Mouse (Mus musculus): Measurements from ENCODE around the gene Olfr820. TPM values are rescaled to one million over a fixed set of nuclear protein-coding genes. Genes with fewer than 3 reads are reported as not detected.
"Not testable (repeated sequence)": the region's sequence is repeated elsewhere in the genome, so short reads cannot be mapped to it uniquely, and the experiment has no call there.

The Olfr820 gene
- total RNA-seq (2021) = not detected

GRCm38 (mm10) chr10:130012321-130012720 lies at the start of gene Olfr820:
Gene Olfr820 (plus strand): TSS chr10:130012621.
- intact Hi-C loops (cut with DNase I) = no loop called here
- no peak for DNase-seq

DNA sequence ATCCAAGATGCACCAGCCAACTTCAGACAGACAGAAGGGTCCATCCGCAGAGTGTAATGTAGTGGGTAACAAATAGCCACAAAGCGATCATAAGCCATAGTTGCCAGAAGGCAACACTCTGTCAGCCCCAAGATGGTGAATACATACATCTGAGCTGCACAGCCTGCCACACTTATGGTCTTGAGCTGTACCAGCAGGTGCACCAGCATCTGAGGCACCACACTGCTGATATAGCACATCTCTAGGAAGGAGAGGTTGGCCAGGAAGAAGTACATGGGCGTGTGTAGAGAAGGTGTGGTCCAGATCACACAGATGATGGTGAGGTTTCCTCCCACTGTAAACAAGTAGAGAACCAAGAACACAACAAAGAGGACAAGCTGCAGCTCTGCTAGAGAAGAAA lies 46.2 kb upstream of the Olfr820 start:
- intact Hi-C loops (cut with DNase I); DNase-seq: not testable (repeated sequence)

- intact Hi-C loops (cut with DNase I) = not testable (repeated sequence)
Measured at GRCm38 (mm10) chr10:129967166-129967565, 45.3 kb upstream of the Olfr820 start, which contains the start of gene Olfr819. Gene Olfr819 (minus strand): TSS chr10:129967266.

DNA sequence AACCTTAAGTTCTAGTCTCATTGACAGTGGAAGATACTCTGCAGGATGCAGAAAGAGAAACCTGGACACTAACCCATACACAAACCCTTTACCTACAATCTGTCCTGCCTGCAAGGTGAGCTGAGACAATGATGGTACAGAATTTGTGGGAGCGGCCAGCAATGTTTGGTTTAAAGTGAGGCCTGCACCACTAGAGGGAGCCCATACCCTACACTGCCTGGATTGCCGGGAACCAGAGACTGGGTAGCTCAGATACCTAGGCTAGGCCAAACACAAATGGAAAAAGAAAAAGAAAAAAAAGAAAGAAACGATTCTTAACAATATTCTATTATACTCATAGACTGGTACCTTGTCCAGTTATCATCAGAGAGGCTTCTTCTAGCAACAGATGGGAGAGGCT lies 39.4 kb upstream of the Olfr820 start:
- intact Hi-C loops (cut with DNase I); DNase-seq: not testable (repeated sequence)

More at GRCm38 (mm10) chr10:129967166-129967565, 45.3 kb upstream of the Olfr820 start, which contains the start of gene Olfr819:
- DNase-seq = not testable (repeated sequence)

DNA sequence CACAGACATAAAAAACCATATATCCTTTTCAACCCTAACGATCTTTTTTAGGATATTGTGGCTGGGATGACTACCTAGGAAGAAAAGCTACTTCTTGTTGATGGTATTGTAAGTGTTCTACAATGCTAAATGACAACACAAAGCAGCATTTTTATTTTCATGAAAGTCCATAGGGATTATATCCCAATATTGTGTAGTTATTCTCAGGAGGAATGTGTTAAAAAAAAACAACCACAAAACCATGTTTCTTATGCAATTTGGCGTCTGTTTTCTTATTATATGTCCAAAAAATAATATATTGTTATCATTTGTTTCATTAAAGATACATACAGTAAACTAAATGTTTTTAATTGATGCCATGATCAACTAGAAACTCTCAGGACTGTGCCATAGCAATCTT lies 36.4 kb upstream of the Olfr820 start, which contains the start of gene Olfr247:
Olfr247 (minus strand) TSS at position 101 of the 400 bp plus-strand sequence.
- intact Hi-C loops (cut with DNase I); DNase-seq: not testable (repeated sequence)

GRCm38 (mm10) chr10:129981867-129982266 lies 30.6 kb upstream of the Olfr820 start:
- intact Hi-C loops (cut with DNase I); DNase-seq: not testable (repeated sequence)

DNA sequence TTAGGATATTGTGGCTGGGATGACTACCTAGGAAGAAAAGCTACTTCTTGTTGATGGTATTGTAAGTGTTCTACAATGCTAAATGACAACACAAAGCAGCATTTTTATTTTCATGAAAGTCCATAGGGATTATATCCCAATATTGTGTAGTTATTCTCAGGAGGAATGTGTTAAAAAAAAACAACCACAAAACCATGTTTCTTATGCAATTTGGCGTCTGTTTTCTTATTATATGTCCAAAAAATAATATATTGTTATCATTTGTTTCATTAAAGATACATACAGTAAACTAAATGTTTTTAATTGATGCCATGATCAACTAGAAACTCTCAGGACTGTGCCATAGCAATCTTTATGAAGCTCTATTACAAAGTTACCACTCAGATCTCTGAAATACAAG lies 27.5 kb upstream of the Olfr820 start, which contains the start of gene Gm10310:
Gm10310 (minus strand) TSS at position 101 of the 400 bp plus-strand sequence.
- DNase-seq; intact Hi-C loops (cut with DNase I): not testable (repeated sequence)

DNA sequence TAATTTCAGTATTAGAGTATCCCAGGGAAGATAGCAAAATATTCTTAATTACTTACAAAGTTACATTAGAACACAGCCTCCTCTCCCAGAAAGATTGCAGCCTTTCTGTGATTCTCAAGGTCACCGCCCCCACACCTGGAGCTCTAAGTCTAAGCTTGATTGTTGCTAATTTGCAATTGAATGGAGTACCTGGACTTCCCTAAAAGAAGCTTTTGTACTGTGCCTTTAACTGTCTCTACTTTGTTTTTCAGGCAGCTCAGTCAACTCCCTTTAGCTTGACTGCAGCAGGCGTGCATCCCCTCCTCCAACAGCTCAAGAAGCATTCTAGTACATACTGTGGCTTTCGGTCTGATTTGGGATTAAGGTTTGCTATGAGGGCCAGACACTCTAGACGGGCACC lies 8.3 kb upstream of the Olfr820 start:
- intact Hi-C loops (cut with DNase I); DNase-seq: not testable (repeated sequence)

- DNase-seq; intact Hi-C loops (cut with DNase I): not testable (repeated sequence)
Measured at GRCm38 (mm10) chr10:130005366-130005765, 7.1 kb upstream of the Olfr820 start.

- intact Hi-C loops (cut with DNase I) = no loop called here
- no peak for DNase-seq
Measured at GRCm38 (mm10) chr10:130030048-130030447, 17.6 kb downstream of the Olfr820 start, which contains the start of gene Olfr821. Gene Olfr821 (plus strand): TSS chr10:130030348.

- intact Hi-C loops (cut with DNase I) = no loop called here
- DNase-seq = no peak
Measured at GRCm38 (mm10) chr10:130037096-130037495, 24.7 kb downstream of the Olfr820 start.

Other genes starting within 250 kb of the Olfr820 start
- gene Olfr808, start 247.1 kb upstream of the Olfr820 start, total RNA-seq (2021) = not detected
- not detected for gene Olfr809, start 238.0 kb upstream of the Olfr820 start, total RNA-seq (2021)
- not detected for gene Olfr810, start 217.7 kb upstream of the Olfr820 start, total RNA-seq (2021)
- not detected for gene Olfr811, start 208.2 kb upstream of the Olfr820 start, total RNA-seq (2021)
- not detected for gene Olfr812, start 166.5 kb upstream of the Olfr820 start, total RNA-seq (2021)
- gene Olfr813, start 157.3 kb upstream of the Olfr820 start, total RNA-seq (2021) = not detected
- gene Olfr814, start 132.8 kb upstream of the Olfr820 start, total RNA-seq (2021) = not detected
- not detected for gene Olfr815, start 106.8 kb upstream of the Olfr820 start, total RNA-seq (2021)
- not detected for gene Olfr816, start 97.0 kb upstream of the Olfr820 start, total RNA-seq (2021)
- not detected for gene Olfr818, start 63.5 kb upstream of the Olfr820 start, total RNA-seq (2021)
- gene Olfr819, start 45.4 kb upstream of the Olfr820 start, total RNA-seq (2021) = not detected
- gene Olfr247, start 36.5 kb upstream of the Olfr820 start, total RNA-seq (2021) = not detected
- not detected for gene Gm10310, start 27.6 kb upstream of the Olfr820 start, total RNA-seq (2021)
- not detected for gene Olfr821, start 17.7 kb downstream of the Olfr820 start, total RNA-seq (2021)
- gene Olfr822, start 58.6 kb downstream of the Olfr820 start, total RNA-seq (2021) = not detected
- not detected for gene Olfr823, start 102.8 kb downstream of the Olfr820 start, total RNA-seq (2021)
- gene Olfr824, start 117.4 kb downstream of the Olfr820 start, total RNA-seq (2021) = not detected
- gene Olfr825, start 154.1 kb downstream of the Olfr820 start, total RNA-seq (2021) = not detected
- gene Olfr826, start 171.6 kb downstream of the Olfr820 start, total RNA-seq (2021) = not detected
- gene Olfr827, start 201.8 kb downstream of the Olfr820 start, total RNA-seq (2021) = not detected